Mouse (Mus musculus) liver, postnatal 0 days (tissue): ENCODE measurements around the gene Ehmt2.

Experiments used
- CTCF ChIP-seq: sonication (generic); IDR thresholded peaks from 2 replicates; pipeline ENCODE4 v1.5.1; 2016; ENCODE audit warnings: antibody characterized with exemption, low read depth
- EP300 ChIP-seq: IDR thresholded peaks from 2 replicates; pipeline ENCODE4 v1.6.1; 2016; ENCODE audit warnings: antibody characterized with exemption, low read depth, mild to moderate bottlenecking

DNA sequence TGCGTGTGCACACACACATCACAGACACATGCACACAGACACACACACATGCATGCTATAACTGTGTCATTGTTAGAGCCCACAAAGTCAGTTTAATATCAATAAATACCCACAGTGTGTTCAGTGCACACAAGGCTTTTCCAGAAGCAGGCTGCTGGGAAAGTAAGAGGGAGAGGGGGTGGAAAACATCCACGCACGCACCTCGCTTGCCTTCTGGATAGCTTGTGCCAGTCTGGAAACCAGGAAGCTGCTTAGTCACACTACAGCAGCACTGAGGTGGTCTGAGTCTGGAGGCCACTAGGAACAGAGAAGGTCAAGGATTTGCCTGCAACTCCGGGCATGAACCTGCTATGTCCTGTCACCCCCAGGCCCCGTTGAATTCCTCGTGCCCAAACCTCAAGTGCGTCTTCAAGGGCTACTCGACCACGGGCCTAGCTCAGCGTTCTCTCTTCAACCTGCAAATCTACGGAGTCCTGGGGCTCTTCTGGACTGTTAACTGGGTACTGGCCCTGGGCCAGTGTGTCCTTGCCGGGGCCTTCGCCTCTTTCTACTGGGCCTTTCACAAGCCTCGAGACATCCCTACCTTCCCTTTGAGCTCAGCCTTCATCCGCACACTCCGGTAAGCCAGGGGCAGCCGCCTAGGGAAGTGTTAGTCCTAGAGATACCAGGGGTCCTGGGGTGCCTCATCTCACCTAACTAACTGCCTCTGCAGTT lies 29.2 kb downstream of the Ehmt2 start:
- TF ChIP-seq CTCF (no peak), EP300 (no peak)
